Mouse (Mus musculus) cerebellum, adult 11 months (tissue): ENCODE data around the gene Tpgs1.

Experiments
- DNase-seq: peaks from one replicate; pipeline ENCODE4 v3.0.0; 2022

The Tpgs1 gene

GRCm38 (mm10) chr10:79668771-79669575 is at the start of gene Tpgs1:
TSS of gene Tpgs1 (plus strand) at chr10:79669369.
- DNase-seq = peak; percentile 89

- no peak for DNase-seq
These were observed 45.2 kb upstream of the Tpgs1 start for GRCm38 (mm10) chr10:79623950-79624349.

- no peak for DNase-seq
These were observed 43.8 kb upstream of the Tpgs1 start for GRCm38 (mm10) chr10:79625398-79625797.

GRCm38 (mm10) chr10:79626156-79626555 is 43.0 kb upstream of the Tpgs1 start:
- DNase-seq = no peak

- no peak for DNase-seq
These were observed 40.8 kb upstream of the Tpgs1 start for GRCm38 (mm10) chr10:79628377-79628776.

GRCm38 (mm10) chr10:79631432-79631831 is 37.7 kb upstream of the Tpgs1 start:
- DNase-seq = no peak

GRCm38 (mm10) chr10:79633006-79633777 is 36.0 kb upstream of the Tpgs1 start:
- DNase-seq = no peak

- peak; percentile 44 for DNase-seq
These were observed 32.9 kb upstream of the Tpgs1 start for GRCm38 (mm10) chr10:79636287-79636686.

GRCm38 (mm10) chr10:79637128-79638110 is 31.8 kb upstream of the Tpgs1 start, which contains the start of gene Shc2:
TSS of gene Shc2 (minus strand) at chr10:79637918.
- peak; percentile 80 for DNase-seq

GRCm38 (mm10) chr10:79638486-79639204 is 30.5 kb upstream of the Tpgs1 start:
- DNase-seq = peak; percentile 53

GRCm38 (mm10) chr10:79645711-79646110 is 23.5 kb upstream of the Tpgs1 start, which contains the start of gene Odf3l2:
TSS of gene Odf3l2 (minus strand) at chr10:79645738.
- no peak for DNase-seq

- peak; percentile 69 for DNase-seq
These were observed 20.0 kb upstream of the Tpgs1 start for GRCm38 (mm10) chr10:79649070-79649751.

GRCm38 (mm10) chr10:79652789-79653188 is 16.4 kb upstream of the Tpgs1 start:
- no peak for DNase-seq

- DNase-seq = no peak
These were observed 14.2 kb upstream of the Tpgs1 start for GRCm38 (mm10) chr10:79654946-79655395.

- no peak for DNase-seq
These were observed 10.3 kb upstream of the Tpgs1 start for GRCm38 (mm10) chr10:79658829-79659228.

GRCm38 (mm10) chr10:79660298-79660697 is 8.9 kb upstream of the Tpgs1 start:
- no peak for DNase-seq

GRCm38 (mm10) chr10:79661861-79662260 is 7.3 kb upstream of the Tpgs1 start:
- no peak for DNase-seq

- peak; percentile 65 for DNase-seq
These were observed 5.0 kb upstream of the Tpgs1 start, which contains the start of gene Madcam1 for GRCm38 (mm10) chr10:79664131-79664665. TSS of gene Madcam1 (plus strand) at chr10:79664559.

GRCm38 (mm10) chr10:79665051-79665450 is 4.1 kb upstream of the Tpgs1 start:
- no peak for DNase-seq

GRCm38 (mm10) chr10:79666493-79666892 is 2.7 kb upstream of the Tpgs1 start:
- no peak for DNase-seq

GRCm38 (mm10) chr10:79668076-79668475 is 1.1 kb upstream of the Tpgs1 start:
- no peak for DNase-seq
